Mouse (Mus musculus): ENCODE measurements around the gene Pou6f2.

DNA sequence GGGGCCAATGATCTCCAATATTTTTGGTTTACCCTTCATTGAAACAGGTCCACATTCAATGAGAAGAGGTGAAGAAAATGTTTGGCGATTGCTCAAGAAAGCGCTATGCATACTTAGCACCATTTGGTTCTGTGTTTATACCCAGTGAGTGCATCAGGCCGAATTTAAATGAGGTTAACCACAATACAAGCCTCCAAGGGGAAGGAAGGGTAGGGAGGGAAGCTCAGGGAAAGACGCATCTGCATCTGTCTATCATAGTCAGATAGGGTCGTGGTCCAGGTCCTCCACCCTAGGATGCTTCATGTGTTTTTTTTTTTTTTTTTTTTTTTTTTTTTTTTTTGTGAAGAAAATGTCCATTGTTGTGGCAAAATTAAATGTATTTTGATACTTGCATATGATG, 236.9 kb downstream of the Pou6f2 start:
- TF ChIP-seq CTCF (IDR thresholded peaks at IDR 0.05; ENCODE audit: extremely low read depth, insufficient read depth, low read length) (no peak), POLR2A (IDR thresholded peaks at IDR 0.05; ENCODE audit: extremely low read depth, insufficient read depth, low read length) (no peak)

Measured in cortical plate, adult 2 months (tissue).